Mouse (Mus musculus) mouse trophoblast stem cell (cell line): ENCODE measurements around the gene Hid1.
"Not testable (repeated sequence)": the region's sequence is repeated elsewhere in the genome, so short reads cannot be mapped to it uniquely, and the experiment has no call there.

Source experiments
- in situ Hi-C, 2 experiments: fragments of 300-500 bp; cut with MseI, MboI; formaldehyde crosslinking; loops; 2 replicates in 1 of 2; 3 replicates in 1 of 2; pipeline ENCODE4 v1.15.1; 2025

The Hid1 gene

DNA sequence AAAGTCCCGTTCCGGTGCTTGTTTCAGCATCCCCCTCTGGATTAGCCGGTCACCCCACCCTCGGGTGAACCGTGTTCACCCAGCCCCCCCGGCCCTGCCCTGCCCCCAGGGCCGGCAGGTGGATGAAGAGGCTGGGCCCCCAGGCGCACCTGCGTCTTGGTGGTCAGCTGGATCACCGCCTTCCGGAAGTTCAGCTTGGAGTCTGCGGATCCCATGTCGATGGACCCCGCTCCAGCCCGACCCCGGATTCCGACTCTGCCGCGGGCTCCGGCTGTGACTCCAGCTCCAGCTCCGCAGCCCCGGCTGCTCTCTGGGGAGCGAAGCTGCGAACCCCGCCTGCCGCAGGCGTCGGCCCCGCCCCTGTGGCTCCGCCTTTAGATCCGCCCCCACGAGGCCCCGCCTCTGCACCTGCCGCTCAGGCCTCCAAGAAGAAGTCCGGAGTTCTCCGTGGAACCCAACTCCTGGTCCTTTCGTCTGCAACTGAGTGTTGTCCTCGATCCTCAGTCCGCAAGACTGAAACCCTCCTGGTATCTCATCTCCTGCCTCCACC is at the start of gene Hid1:
Gene Hid1, minus strand, starts transcription at position 362 of the 550 bp plus-strand sequence.
- in situ Hi-C loops: no loop called here

DNA sequence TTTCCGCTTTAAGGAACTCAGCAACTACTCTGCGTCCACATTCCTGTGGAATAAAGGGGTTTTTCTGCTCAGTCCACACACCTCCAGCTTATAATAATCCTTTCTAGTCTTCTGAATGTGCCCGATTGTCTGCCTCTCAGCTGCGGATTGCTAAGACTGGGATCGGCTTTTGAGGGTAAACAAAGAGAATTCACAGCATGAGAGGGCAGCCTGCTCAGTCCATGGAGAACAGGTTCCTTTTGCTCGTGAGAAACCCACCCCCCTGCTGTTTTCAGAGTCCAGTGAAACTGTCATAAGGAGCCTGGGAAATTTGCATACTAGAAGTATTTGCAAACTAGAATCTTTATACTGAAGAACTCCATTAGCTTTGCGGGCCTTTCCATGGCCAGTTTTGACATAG is 42.0 kb upstream of the Hid1 start:
- in situ Hi-C loops: no loop called here

DNA sequence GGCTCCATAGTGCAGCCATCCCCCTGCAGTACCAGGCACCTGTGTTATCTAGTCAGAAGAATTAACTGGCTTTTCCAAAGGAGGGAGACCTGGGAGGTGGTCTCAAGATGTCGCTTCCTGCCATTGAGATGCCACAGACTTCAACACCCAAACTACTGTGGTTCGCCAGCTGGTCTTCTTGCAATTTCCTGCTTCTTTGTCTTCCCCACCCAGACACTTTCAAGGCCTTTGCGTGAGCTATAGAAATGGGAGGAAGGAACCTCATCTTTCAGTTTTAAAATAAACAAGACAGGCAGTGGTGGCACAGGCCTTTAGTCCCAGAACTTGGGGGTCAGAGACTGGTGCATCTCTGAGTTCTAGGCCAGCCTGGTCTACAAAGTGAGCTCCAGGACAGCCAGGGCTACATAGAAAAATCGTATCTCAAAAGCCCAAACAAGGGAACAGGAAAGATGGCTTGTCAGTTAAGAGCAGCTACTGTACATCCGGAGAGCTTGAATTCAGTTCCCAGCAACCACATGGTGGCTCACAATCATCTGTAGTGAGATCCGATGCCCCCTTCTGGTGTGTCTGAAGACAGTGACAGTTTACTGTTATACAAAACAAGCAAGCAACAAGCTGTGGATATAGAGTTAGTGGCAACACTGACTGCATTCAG is 40.8 kb upstream of the Hid1 start:
- in situ Hi-C loops: no loop called here

DNA sequence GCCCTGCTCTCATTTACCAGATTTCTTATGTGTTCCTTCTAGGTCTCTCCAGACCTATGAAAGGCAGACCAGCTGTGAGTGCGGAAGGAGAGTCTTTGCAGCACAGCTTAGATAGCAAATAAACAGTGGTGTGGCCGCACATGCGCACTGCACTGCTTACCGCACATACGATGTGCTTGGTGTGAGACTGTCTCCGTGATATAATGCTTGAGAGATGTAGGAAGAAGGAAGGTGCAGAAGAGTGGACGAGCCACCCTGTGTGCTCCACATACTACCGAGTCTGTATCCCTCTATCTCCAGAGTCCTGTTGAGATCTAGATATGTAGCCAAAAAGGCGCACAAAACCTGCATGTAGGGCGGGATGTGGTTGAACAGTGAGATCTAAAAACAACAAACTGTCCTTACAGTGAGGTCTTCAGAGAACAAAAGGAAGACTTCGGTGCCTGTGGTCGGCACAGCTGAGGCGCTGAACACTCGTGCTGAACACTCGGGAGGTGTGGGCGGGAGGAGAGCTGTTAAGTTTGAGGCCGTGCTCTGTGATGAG is 39.4 kb upstream of the Hid1 start:
- in situ Hi-C loops: no loop called here

DNA sequence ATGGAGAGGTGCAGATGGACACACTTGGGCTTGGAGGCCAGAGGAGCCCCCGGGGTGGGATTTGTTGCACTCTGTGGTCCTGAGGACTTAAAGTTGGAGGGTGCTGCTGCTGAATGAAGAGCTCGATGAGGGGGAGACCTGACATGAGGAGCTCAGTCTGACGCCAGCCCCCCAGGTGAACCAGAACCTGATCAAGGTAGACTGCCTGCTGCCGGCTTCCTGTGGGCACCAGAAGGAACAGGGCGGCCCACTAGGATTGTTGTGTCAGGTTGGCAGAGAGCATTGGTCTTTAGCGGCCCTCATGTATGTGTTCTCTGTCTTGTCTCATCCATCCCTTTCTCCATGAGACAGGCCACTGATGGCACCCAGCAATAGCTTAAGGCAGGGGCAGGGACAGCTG is 38.2 kb upstream of the Hid1 start:
- in situ Hi-C loops: no loop called here

DNA sequence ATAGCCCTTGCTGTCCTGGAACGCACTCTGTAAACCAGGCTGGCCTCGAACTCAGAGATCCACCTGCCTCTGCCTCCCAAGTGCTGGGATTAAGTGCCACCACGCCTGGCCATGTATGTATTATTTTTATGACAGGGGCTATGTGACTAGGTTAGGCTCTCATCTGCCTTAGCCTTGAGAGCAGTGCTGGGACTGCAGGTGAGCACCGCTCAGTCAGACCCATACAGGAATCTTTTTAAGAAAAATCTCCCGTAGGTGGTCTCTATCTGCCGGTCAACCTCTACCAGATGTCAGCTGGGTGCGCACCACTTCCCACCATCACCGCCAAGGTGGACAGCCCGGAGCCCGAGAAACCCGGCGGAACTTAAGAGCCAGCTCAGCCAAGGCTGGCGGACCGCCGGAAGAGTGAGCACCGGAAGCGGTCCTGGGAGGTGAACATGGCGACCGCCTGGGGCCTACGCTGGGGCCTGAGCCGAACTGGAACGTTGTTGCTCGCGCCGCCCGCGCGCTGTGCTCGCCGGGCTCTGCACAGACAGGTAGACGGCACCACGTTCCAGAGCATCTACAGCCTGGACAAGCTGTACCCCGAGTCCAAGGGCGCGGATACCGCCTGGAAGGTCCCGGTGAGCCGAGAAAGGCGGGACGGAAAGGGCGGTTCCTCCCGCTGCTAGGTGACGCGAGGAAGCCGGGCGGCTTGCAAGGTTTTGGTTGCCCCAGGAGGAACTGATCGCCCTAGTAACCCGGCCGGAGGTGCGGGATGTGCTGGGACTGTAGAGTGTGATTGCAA is 36.0 kb upstream of the Hid1 start, which contains the start of gene Mrpl58:
Gene Mrpl58, plus strand, starts transcription at position 415 of the 787 bp plus-strand sequence.
- in situ Hi-C loops: no loop called here

DNA sequence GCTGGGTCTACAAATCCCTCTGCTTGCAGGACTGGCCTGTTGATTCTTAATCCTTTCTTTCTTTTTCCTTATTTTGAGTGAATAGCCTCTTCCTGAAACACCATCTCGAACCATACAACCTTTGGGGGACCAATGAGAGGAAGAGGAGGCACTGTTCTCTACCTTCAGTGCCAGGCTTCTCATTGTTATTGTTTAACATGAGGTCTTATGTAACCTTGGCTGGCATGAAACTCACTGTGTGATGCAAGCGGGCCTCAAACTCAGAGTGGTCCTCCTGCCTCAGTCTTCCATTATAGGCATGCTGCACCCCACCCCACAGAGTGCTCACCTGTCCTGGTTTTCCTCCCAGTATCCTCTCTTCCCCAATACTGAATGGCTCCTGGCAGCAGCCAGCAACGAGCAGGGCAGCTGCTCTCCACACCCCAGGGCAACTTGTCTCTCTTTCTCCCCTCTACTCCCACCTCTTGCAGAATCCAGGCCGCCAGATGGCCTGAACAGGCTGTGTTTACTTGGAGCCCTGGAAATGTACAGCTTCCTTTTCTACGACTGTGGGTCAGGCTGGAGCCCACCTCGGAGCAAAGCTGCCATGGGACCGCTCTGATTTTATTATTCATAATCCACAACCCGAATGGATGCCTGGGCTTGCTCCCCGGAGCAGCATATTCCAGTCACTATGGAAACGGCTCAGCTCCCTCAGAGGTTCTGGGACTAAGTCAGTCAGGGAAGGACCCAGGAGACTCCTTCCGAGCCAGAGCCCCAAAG is 33.3 kb upstream of the Hid1 start:
- in situ Hi-C loops: no loop called here

DNA sequence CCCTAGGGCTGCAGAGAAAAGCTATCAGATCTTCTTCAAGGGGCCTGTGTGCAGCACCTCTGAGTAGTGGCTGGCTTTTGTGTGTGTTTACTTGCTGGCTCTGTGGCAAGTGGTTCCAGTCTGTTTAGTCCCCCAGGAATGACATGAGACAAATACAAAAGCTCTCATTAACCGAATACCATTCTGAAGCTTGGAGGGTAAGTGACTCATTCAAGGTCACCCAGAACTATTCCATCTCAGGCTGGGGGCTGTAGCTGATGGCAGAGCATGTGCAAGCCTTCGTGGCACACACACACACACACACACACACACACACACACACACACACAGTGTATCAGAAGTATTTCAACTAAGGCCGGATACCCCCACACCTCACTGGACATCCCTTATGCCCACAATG is 32.6 kb upstream of the Hid1 start:
- in situ Hi-C loops: no loop called here

DNA sequence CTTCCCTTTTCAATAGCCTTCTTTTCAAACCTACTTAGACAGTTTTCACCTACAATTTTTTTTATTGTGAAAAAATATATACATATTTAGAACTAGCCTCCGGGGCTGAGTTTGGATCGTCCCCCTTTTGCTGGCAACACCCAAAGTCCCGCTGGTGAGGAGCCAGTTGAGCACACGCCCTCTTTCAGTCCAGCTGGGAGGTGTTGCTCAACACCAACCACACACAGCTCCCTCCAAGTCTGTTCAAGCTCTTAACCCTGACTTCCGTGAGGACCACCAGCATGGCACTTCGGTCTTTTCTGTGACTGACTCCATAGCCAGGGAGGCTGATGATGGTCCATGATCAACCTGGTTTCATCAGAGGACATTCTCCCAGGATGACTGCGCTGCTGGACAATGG is 30.5 kb upstream of the Hid1 start:
- in situ Hi-C loops: no loop called here

DNA sequence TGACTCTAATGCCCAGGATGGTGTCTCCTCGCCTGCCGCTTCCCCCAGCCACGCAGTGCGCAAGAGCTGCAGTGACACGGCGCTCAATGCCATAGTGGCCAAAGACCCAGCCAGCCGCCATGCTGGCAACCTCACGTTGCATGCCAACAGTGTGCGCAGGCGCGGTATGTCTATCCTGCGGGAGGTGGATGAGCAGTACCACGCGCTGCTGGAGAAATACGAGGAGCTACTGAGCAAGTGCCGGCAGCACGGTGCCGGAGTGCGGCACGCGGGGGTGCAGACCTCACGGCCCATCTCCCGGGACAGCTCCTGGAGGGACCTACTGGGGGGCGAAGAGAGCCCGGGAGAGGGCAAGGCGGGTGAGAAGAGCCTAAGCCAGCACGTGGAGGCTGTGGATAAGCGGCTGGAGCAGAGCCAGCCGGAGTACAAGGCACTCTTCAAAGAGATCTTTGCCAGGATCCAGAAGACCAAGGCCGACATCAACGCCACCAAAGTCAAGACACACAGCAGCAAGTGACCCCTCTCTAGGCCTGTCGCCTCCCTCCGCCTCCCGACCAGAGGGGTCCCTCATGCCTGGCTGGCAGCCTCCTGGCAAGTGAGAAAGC is 26.3 kb upstream of the Hid1 start:
- in situ Hi-C loops: no loop called here

DNA sequence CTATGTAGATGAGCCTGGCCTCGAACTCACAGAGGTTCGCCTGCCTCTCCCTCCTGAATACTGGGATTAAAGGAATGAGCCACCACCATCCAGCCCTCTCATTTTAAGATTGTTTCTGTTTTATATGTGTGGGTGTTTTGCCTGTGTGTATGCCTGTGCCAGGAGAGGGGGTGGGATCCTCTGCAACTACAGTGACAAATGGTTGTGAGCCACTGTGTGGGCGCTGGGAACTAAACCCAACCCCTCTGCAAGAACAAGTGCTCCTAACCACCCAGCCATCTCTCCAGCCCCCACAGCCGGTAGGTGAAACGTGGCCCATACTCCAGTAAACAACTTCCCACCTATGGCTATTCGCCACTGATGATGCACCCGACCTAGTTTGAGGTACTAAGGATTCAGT is 23.8 kb upstream of the Hid1 start:
- in situ Hi-C loops: no loop called here

DNA sequence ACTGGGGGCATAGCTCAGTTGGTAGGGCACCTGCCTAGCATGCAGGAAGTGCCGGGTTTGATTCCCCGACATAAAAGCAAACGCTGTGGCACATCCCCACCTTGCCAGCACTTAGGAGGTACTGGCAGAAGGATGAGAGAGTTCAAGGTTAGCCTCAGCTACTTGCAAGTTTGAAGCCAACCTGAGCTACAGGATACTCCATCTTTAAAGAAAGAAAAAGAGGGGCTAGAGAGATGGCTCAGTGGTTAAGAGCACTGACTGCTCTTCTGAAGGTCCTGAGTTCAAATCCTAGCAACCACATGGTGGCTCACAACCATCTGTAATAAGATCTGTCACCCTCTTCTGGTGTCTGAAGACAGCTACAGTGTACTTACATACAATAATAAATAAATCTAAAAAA is 19.3 kb upstream of the Hid1 start:
- in situ Hi-C loops: not testable (repeated sequence)

DNA sequence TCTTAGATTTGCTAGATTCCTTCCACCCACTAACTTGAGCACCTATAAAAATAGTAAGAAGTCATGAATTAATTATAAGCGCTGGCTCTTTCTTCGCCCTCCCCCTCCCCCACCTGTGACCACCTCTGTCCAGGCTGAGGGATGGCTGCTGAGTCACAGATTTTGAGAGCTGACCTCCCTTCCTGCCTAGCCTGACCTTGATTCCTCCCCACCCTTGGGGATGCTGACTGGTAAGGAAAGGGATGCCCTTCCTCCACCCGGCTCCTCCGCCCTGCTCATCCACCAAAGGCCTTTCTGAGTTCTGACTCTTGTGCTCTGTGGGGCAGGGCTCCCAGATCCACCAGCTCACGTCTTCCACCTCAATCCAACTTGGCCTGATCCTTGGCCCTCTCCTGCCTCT is 17.0 kb upstream of the Hid1 start:
- in situ Hi-C loops: no loop called here

DNA sequence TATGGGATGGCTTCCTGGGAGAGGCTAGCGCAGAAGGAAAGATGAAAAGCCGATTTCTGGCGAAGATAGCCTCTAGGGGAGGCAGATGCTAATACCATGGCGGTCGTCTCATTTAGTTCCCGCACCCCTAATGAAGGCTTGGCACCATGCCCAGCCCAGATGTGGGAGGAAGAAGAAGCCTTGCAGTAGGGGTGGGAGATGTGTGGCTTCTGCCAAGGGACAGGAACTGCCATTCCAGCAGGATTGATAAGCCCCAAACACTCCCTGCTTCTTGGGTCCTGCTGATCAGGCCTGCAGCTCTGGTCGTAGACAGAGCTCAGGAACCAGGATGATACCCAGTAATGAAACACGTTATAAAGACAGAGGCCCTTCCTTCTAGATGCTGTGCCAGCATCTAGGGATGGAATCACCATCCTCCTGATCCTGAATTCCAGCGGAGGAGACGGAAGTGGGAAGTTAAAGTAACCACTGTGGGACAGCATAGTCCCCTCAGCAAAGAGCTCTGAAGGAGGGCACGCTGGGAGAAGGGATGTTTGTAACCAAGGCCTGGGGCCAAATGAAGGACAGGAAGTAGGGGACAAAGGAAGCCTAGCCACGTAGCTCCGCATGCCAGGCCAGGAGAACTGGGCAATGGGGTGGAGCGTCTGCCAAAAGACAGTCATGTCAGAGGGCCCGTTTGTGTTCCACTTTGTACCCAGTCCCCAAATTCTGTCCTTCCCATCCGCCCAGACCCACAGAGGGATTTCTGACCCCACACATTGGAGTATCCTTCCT is 16.3 kb upstream of the Hid1 start:
- in situ Hi-C loops: no loop called here

DNA sequence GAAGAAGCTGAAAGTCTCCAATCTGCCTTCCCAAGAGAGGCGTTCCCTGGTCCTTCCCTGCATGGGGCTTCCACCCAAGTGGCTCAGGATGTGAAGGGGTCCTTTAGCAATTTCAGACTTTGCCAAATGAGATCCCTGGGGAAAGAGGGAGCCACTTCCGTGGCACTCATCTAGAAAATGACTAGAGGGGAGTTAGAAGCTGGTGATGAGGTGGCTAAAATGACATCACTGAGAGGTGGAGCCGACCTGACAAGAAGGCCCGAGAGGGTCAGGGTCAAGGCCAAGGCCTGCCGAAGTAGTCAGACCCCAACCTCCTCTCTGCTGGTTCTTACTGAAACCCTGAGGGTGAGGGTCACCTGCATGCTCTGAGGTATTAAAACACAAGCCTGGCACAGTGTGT is 15.3 kb upstream of the Hid1 start:
- in situ Hi-C loops: no loop called here

DNA sequence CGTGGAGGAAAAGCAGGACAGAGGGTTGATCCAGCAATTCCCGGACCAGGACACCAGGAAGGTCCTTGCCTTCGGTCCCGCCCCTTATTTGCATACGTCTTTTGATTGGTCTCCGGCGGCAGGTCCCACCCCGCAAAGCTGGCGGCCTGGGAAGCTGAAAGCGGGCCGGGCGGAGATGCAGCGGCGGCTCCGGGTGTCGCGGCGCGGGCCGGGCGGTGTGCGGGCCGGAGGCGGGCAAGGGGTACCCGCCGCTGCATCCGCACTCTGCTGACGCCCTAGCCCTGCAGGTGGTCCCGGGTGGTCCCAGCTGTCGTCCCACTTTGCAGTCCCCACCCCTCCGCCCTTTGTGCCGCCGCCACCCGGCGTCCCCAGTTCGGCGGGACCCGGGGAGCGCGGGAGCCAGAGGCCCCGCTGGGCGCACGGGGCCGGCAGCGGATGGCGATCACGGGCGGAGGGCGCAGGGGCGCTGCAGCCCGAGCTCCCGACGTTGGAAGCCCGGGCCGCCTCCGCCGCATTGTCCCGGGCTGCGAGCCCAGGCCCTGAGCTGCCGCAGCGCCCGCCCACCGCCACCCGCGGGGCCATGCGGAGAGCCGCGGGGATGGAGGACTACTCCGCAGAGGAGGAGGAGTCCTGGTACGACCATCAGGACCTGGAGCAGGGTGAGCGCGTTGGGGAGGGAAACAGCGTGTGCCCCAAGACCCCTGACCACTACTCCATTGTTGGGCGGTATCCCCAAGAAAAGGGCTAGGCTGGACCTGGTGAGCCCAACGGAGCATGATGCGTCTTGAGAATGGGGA is 14.4 kb upstream of the Hid1 start, which contains the start of gene Cdr2l:
Gene Cdr2l, plus strand, starts transcription at position 174 of the 797 bp plus-strand sequence.
- in situ Hi-C loops: no loop called here

DNA sequence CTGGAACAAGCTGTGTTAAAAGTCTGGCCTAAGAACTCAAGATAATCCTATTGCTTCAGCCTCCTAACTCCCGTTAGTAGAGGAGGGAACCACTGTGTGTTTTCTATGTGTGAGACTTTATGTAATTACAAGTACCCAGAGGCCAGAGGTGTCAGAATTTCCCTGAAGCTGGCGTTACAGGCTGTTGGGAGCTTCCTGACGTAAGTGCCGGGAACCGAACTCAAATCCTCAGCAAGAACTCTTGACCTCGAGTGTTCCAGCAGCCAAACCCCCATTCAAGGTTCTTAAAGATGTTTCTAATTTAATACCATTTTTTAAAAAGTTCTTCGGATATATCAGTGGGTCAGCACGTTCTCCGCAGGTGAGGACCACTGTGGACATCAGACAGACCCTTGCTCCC is 13.7 kb upstream of the Hid1 start:
- in situ Hi-C loops: no loop called here

DNA sequence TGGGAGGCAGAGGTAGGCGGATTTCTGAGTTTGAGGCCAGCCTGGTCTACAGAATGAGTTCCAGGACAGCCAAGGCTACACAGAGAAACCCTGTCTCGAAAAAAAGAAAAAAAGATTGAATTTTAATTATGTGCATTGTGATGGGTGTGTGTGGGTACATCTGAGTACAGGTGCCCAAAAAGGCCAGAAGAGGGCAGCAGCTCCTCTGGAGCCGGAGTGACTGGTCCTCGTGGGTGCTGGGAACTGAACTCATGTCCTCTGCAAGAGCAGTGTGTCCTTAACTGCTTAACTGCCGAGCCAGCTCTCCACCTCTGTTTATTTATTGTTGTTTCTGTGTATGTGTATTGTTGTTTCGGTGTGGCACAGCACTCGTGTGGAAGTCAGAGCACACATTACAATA is 10.3 kb upstream of the Hid1 start:
- in situ Hi-C loops: no loop called here

DNA sequence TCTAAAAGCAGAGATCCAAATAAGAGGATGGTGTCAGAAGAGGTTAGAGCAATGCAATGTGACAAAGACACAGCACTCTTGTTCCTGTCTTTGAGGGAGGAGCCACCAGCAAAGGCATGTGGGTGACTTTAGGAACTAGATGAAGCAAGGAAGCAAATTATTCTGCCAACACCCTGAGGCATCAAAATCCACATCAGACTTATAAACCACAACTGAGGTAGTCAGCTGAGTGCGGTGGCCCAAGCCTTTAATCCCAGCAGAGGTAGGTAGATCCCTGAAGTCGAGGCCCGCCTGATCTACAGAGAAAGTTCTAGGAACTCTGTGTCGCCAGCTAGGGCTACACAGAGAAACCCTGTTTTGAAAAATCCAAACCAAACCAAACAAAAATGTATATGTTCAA is 9.7 kb upstream of the Hid1 start:
- in situ Hi-C loops: no loop called here

DNA sequence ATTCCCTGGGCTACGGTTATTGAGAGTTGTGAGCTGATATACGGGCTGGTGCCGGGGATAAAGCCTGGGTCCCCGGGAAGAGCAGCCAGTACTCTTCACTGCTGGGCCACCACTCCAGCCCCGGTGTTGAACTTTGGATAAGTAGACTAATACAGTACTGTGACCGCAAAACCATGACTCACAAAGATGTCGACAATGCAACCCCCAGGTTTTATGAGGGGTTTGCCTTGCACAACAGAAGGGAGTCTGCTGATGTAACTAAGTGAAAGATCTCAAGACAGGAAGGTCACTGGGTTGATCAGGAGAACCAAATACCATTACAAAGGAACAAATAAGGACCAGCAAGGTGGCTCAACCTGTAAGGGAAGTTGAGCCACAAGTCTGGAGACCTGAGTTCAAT is 9.2 kb upstream of the Hid1 start:
- in situ Hi-C loops: no loop called here
